Mouse (Mus musculus) intestine, embryonic 14.5 days (tissue): ENCODE results near the gene Tcte2. TPM values are rescaled to one million over a fixed set of nuclear protein-coding genes. Genes with fewer than 3 reads are reported as not detected.
"Not testable (repeated sequence)": the region's sequence is repeated elsewhere in the genome, so short reads cannot be mapped to it uniquely, and the experiment has no call there.

Experiments used
- ATAC-seq: fragments of 200-750 bp; cut with Nextera tagmentation; replicated peaks from 2 replicates; pipeline ENCODE4 v1.8.0; 2017; ENCODE audit warnings: low read depth, moderate number of reproducible peaks, moderate TSS enrichment, moderate library complexity; ENCODE audit not compliant: low FRiP score, low TSS enrichment
- DNase-seq: peaks from one replicate; pipeline ENCODE4 v3.0.0-alpha.2; 2018; ENCODE audit warnings: low spot score
- H3K27ac ChIP-seq: fragments of 300-500 bp; sonication (generic); 2 replicates; pipeline ENCODE4 v1.5.1; 2014; ENCODE audit warnings: low read depth, mild to moderate bottlenecking, control low read depth
- H3K27me3 ChIP-seq: fragments of 300-500 bp; sonication (generic); replicated peaks from 2 replicates; pipeline ENCODE4 v1.6.1; 2014; ENCODE audit warnings: low read length, control low read depth; ENCODE audit not compliant: control insufficient read depth, insufficient read depth
- H3K36me3 ChIP-seq: fragments of 300-500 bp; sonication (generic); 2 replicates; pipeline ENCODE4 v1.6.1; 2014; ENCODE audit warnings: low read length, control low read depth; ENCODE audit not compliant: control insufficient read depth, insufficient read depth
- H3K4me1 ChIP-seq: fragments of 300-500 bp; sonication (generic); replicated peaks from 2 replicates; pipeline ENCODE4 v1.6.1; 2014; ENCODE audit warnings: low read length, control low read depth, mixed read lengths; ENCODE audit not compliant: control insufficient read depth, insufficient read depth
- H3K4me2 ChIP-seq: fragments of 300-500 bp; sonication (generic); 2 replicates; pipeline ENCODE4 v1.6.1; 2014; ENCODE audit warnings: low read length
- H3K4me3 ChIP-seq: fragments of 300-500 bp; sonication (generic); 2 replicates; pipeline ENCODE4 v1.5.1; 2014; ENCODE audit warnings: low read depth, low read length, control low read depth, mixed read lengths
- H3K9ac ChIP-seq: fragments of 300-500 bp; sonication (generic); 2 replicates; pipeline ENCODE4 v1.6.1; 2014; ENCODE audit warnings: mild to moderate bottlenecking, low read length
- H3K9me3 ChIP-seq: fragments of 300-500 bp; sonication (generic); 2 replicates; pipeline ENCODE4 v1.6.1; 2016; ENCODE audit warnings: low read length, control low read depth; ENCODE audit not compliant: control insufficient read depth
- WGBS: fragments of 180-500 bp; shearing (Covaris S2); extraction: QIAGEN DNeasy Blood & Tissue Kit; methylation state at CpG from one replicate; pipeline ENCODE4 v1.1.7; 2014; 5-methylcytosine and 5-hydroxymethylcytosine counted together
- polyA plus RNA-seq: library from polyadenylated mRNA; unstranded; fragments of >200 nt; fragmentation: Nextera tagmentation; extraction: Ambion mirVana; gene quantifications from 2 replicates; pipeline ENCODE4 v1.2.1, GENCODE M21; 2014

The Tcte2 gene
- polyA plus RNA-seq, 1 experiment from 2014 or later = 5.2 TPM

GRCm38 (mm10) chr17:13769256-13769655 lies 7.6 kb upstream of the Tcte2 start:
- Histone ChIP-seq H3K4me1 (no peaks in the 10 kb centered on the region), H3K9ac (no peak overlapping the region), H3K27ac (no peak overlapping the region), H3K9me3 (no peaks in the 10 kb centered on the region), H3K4me2 (no peak overlapping the region), H3K4me3 (no peak overlapping the region), H3K27me3 (no peaks in the 10 kb centered on the region), H3K36me3 (no peaks in the 10 kb centered on the region)
- 93% methylated on average over 3 of the region's 3 CpGs for WGBS
- no peak for DNase-seq
- ATAC-seq = no peak

- ATAC-seq (no peak), DNase-seq (no peak)
- no peak overlapping the region for H3K4me2 ChIP-seq
- H3K4me1 ChIP-seq = no peaks in the 10 kb centered on the region
- H3K9me3 ChIP-seq = no peaks in the 10 kb centered on the region
- no peak overlapping the region for H3K4me3 ChIP-seq
- no peaks in the 10 kb centered on the region for H3K36me3 ChIP-seq
- no peaks in the 10 kb centered on the region for H3K27me3 ChIP-seq
- no peak overlapping the region for H3K27ac ChIP-seq
- 94% methylated on average over 1 of the region's 1 CpGs for WGBS
- no peak overlapping the region for H3K9ac ChIP-seq
Measured at GRCm38 (mm10) chr17:13768531-13768930, 6.9 kb upstream of the Tcte2 start.

GRCm38 (mm10) chr17:13764911-13765310 lies 3.3 kb upstream of the Tcte2 start:
- not testable (repeated sequence) for H3K4me1 ChIP-seq, H3K9ac ChIP-seq, H3K36me3 ChIP-seq, H3K27ac ChIP-seq, DNase-seq, ATAC-seq, H3K27me3 ChIP-seq, H3K9me3 ChIP-seq, H3K4me2 ChIP-seq, H3K4me3 ChIP-seq
- WGBS = 92% methylated on average over 2 of the region's 2 CpGs

- 80% methylated on average over 1 of the region's 1 CpGs for WGBS
- Histone ChIP-seq H3K9me3 (no peaks in the 10 kb centered on the region), H3K27ac (no peak overlapping the region), H3K4me2 (no peak overlapping the region), H3K4me3 (no peak overlapping the region), H3K9ac (no peak overlapping the region), H3K27me3 (no peaks in the 10 kb centered on the region), H3K36me3 (no peaks in the 10 kb centered on the region), H3K4me1 (0 out of 2 replicates have a peak, but pooled peaks cover 6% of the 10 kb centered on the region)
- ATAC-seq (no peak), DNase-seq (no peak)
Measured at GRCm38 (mm10) chr17:13763819-13764218, 2.2 kb upstream of the Tcte2 start.

GRCm38 (mm10) chr17:13760675-13761178 lies 898 bp downstream of the Tcte2 start:
- Histone ChIP-seq H3K9me3 (no peaks in the 10 kb centered on the region), H3K27ac (peak overlapping the region; percentile 87), H3K36me3 (no peaks in the 10 kb centered on the region), H3K4me1 (0 out of 2 replicates have a peak, but pooled peaks cover 6% of the 10 kb centered on the region), H3K4me2 (peak overlapping the region; percentile 98), H3K27me3 (no peaks in the 10 kb centered on the region), H3K4me3 (peak overlapping the region; percentile 82), H3K9ac (peak overlapping the region; percentile 89)
- WGBS = under 1% methylated on average over 42 of the region's 72 CpGs
- ATAC-seq (peak; percentile 56), DNase-seq (peak; percentile 73)

- Histone ChIP-seq H3K4me3 (peak within 1 kb of the TSS; percentile 82), H3K4me1 (0 out of 2 replicates have a peak, but pooled peaks cover 6% of the 10 kb centered on the region), H3K27ac (peak within 1 kb of the TSS; percentile 87), H3K36me3 (no peaks in the 10 kb centered on the region), H3K9ac (peak within 1 kb of the TSS; percentile 89), H3K4me2 (peak within 1 kb of the TSS; percentile 98), H3K9me3 (no peaks in the 10 kb centered on the region), H3K27me3 (no peaks in the 10 kb centered on the region)
- WGBS = under 1% methylated on average over 69 of the region's 108 CpGs
- DNase-seq (peak; percentile 87), ATAC-seq (peak; percentile 95)
Measured at GRCm38 (mm10) chr17:13759853-13760627, 1.6 kb downstream of the Tcte2 start, which contains the start of gene Afdn. Afdn (plus strand) TSS chr17:13760539.

- 0 out of 2 replicates have a peak, but pooled peaks cover 6% of the 10 kb centered on the region for H3K4me1 ChIP-seq
- peak overlapping the region; percentile 98 for H3K4me2 ChIP-seq
- H3K9ac ChIP-seq = peak overlapping the region; percentile 89
- H3K27ac ChIP-seq = peak overlapping the region; percentile 87
- ATAC-seq (no peak), DNase-seq (peak; percentile 65)
- no peaks in the 10 kb centered on the region for H3K27me3 ChIP-seq
- 10% methylated on average over 13 of the region's 13 CpGs for WGBS
- H3K4me3 ChIP-seq = peak overlapping the region; percentile 82
- H3K9me3 ChIP-seq = no peaks in the 10 kb centered on the region
- H3K36me3 ChIP-seq = no peaks in the 10 kb centered on the region
Measured at GRCm38 (mm10) chr17:13759156-13759852, 2.3 kb downstream of the Tcte2 start.

GRCm38 (mm10) chr17:13758586-13758985 lies 3.0 kb downstream of the Tcte2 start:
- Histone ChIP-seq H3K4me2 (peak overlapping the region; percentile 98), H3K27ac (no peak overlapping the region), H3K4me1 (0 out of 2 replicates have a peak, but pooled peaks cover 6% of the 10 kb centered on the region), H3K9ac (no peak overlapping the region), H3K9me3 (no peaks in the 10 kb centered on the region), H3K4me3 (no peak overlapping the region), H3K36me3 (no peaks in the 10 kb centered on the region), H3K27me3 (no peaks in the 10 kb centered on the region)
- no peak for ATAC-seq
- DNase-seq = no peak
- WGBS = 73% methylated on average over 7 of the region's 7 CpGs
